Mouse (Mus musculus): ENCODE data around the gene Bcar1. TPM values are rescaled to one million over a fixed set of nuclear protein-coding genes. Genes with fewer than 3 reads are reported as not detected.

Gene Bcar1
- polyA plus RNA-seq, 1 experiment, result 20.4 TPM

- TF ChIP-seq CTCF (IDR thresholded peaks at IDR 0.05; ENCODE audit: extremely low read depth, insufficient read depth, insufficient read length, insufficient replicate concordance), result no peak
- no peak for TF ChIP-seq POLR2A (IDR thresholded peaks at IDR 0.05; ENCODE audit: low read depth, low read length)
These were observed 8.3 kb downstream of the Bcar1 start for GRCm38 (mm10) chr8:111735335-111735761.

GRCm38 (mm10) chr8:111734244-111734960 is 9.2 kb downstream of the Bcar1 start:
- TF ChIP-seq POLR2A (IDR thresholded peaks at IDR 0.05; ENCODE audit: low read depth, low read length) (no peak), CTCF (IDR thresholded peaks at IDR 0.05; ENCODE audit: extremely low read depth, insufficient read depth, insufficient read length, insufficient replicate concordance) (no peak)
- H3K36me3 ChIP-seq (ENCODE audit: control insufficient read depth, insufficient read depth, low read length), result no peaks in the 10 kb centered on the region
- H3K27ac ChIP-seq (ENCODE audit: insufficient read depth, low read length), result peak overlapping the region; percentile 60
- peaks cover 6% of the 10 kb centered on the region; the same call in 1 of the 2 replicates for H3K4me1 ChIP-seq (ENCODE audit: control insufficient read depth, insufficient read depth, insufficient read length)
- no peak overlapping the region for H3K4me3 ChIP-seq (ENCODE audit: extremely low read depth, insufficient read depth, insufficient read length)
- peaks cover 16% of the 10 kb centered on the region for H3K27me3 ChIP-seq (ENCODE audit: control insufficient read depth, insufficient read depth, low read length)
- 50% methylated on average over 6 of the region's 6 CpGs for WGBS
- no peak for DNase-seq (ENCODE audit: low read depth in 1 of 2, low spot score in 2 of 2)

More at GRCm38 (mm10) chr8:111735335-111735761, 8.3 kb downstream of the Bcar1 start:
- no peak for DNase-seq (ENCODE audit: low read depth in 1 of 2, low spot score in 2 of 2)
- no peak overlapping the region for H3K4me3 ChIP-seq (ENCODE audit: extremely low read depth, insufficient read depth, insufficient read length)
- peak overlapping the region; percentile 60 for H3K27ac ChIP-seq (ENCODE audit: insufficient read depth, low read length)
- H3K36me3 ChIP-seq (ENCODE audit: control insufficient read depth, insufficient read depth, low read length), result no peaks in the 10 kb centered on the region
- 46% methylated on average over 8 of the region's 8 CpGs for WGBS
- peaks cover 6% of the 10 kb centered on the region; the same call in 1 of the 2 replicates for H3K4me1 ChIP-seq (ENCODE audit: control insufficient read depth, insufficient read depth, insufficient read length)
- H3K27me3 ChIP-seq (ENCODE audit: control insufficient read depth, insufficient read depth, low read length), result peaks cover 16% of the 10 kb centered on the region

- peak overlapping the region; percentile 35; the same call in 1 of the 2 replicates for H3K27ac ChIP-seq (ENCODE audit: insufficient read depth, low read length)
- TF ChIP-seq POLR2A (IDR thresholded peaks at IDR 0.05; ENCODE audit: low read depth, low read length) (no peak), CTCF (IDR thresholded peaks at IDR 0.05; ENCODE audit: extremely low read depth, insufficient read depth, insufficient read length, insufficient replicate concordance) (no peak)
- H3K4me3 ChIP-seq (ENCODE audit: extremely low read depth, insufficient read depth, insufficient read length), result no peak overlapping the region
- peaks cover 16% of the 10 kb centered on the region for H3K27me3 ChIP-seq (ENCODE audit: control insufficient read depth, insufficient read depth, low read length)
- DNase-seq (ENCODE audit: low read depth in 1 of 2, low spot score in 2 of 2), result no peak
- 28% methylated on average over 5 of the region's 5 CpGs for WGBS
- peaks cover 6% of the 10 kb centered on the region; the same call in 1 of the 2 replicates for H3K4me1 ChIP-seq (ENCODE audit: control insufficient read depth, insufficient read depth, insufficient read length)
- H3K36me3 ChIP-seq (ENCODE audit: control insufficient read depth, insufficient read depth, low read length), result no peaks in the 10 kb centered on the region
These were observed 9.9 kb downstream of the Bcar1 start for GRCm38 (mm10) chr8:111733581-111734243.

- TF ChIP-seq CTCF (IDR thresholded peaks at IDR 0.05; ENCODE audit: extremely low read depth, insufficient read depth, insufficient read length, insufficient replicate concordance), result no peak
- TF ChIP-seq POLR2A (IDR thresholded peaks at IDR 0.05; ENCODE audit: low read depth, low read length), result no peak
- WGBS, result 34% methylated on average over 10 of the region's 10 CpGs
- H3K27ac ChIP-seq (ENCODE audit: insufficient read depth, low read length), result no peak overlapping the region; the same call in 1 of the 2 replicates
- DNase-seq (ENCODE audit: low read depth in 1 of 2, low spot score in 2 of 2), result no peak
- H3K36me3 ChIP-seq (ENCODE audit: control insufficient read depth, insufficient read depth, low read length), result no peaks in the 10 kb centered on the region
- peak overlapping the region; percentile 56 for H3K4me3 ChIP-seq (ENCODE audit: extremely low read depth, insufficient read depth, insufficient read length)
- peaks cover 16% of the 10 kb centered on the region for H3K27me3 ChIP-seq (ENCODE audit: control insufficient read depth, insufficient read depth, low read length)
- peaks cover 6% of the 10 kb centered on the region; the same call in 1 of the 2 replicates for H3K4me1 ChIP-seq (ENCODE audit: control insufficient read depth, insufficient read depth, insufficient read length)
These were observed 11.1 kb downstream of the Bcar1 start for GRCm38 (mm10) chr8:111732406-111733085.

GRCm38 (mm10) chr8:111732004-111732403 is 11.6 kb downstream of the Bcar1 start:
- Histone ChIP-seq H3K4me1 (ENCODE audit: control insufficient read depth, insufficient read depth, insufficient read length) (peaks cover 6% of the 10 kb centered on the region; the same call in 1 of the 2 replicates), H3K27ac (ENCODE audit: insufficient read depth, low read length) (no peak overlapping the region), H3K27me3 (ENCODE audit: control insufficient read depth, insufficient read depth, low read length) (peaks cover 16% of the 10 kb centered on the region), H3K4me3 (ENCODE audit: extremely low read depth, insufficient read depth, insufficient read length) (peak overlapping the region; percentile 56), H3K36me3 (ENCODE audit: control insufficient read depth, insufficient read depth, low read length) (no peaks in the 10 kb centered on the region)
- TF ChIP-seq CTCF (IDR thresholded peaks at IDR 0.05; ENCODE audit: extremely low read depth, insufficient read depth, insufficient read length, insufficient replicate concordance) (no peak), POLR2A (IDR thresholded peaks at IDR 0.05; ENCODE audit: low read depth, low read length) (no peak)
- peak; percentile 25 to 76 for DNase-seq (ENCODE audit: low read depth in 1 of 2, low spot score in 2 of 2)
- WGBS, result 2% methylated on average over 30 of the region's 41 CpGs

GRCm38 (mm10) chr8:111731231-111731977 is 12.2 kb downstream of the Bcar1 start:
- 3% methylated on average over 37 of the region's 39 CpGs for WGBS
- peaks cover 16% of the 10 kb centered on the region for H3K27me3 ChIP-seq (ENCODE audit: control insufficient read depth, insufficient read depth, low read length)
- H3K4me3 ChIP-seq (ENCODE audit: extremely low read depth, insufficient read depth, insufficient read length), result peak overlapping the region; percentile 56
- H3K4me1 ChIP-seq (ENCODE audit: control insufficient read depth, insufficient read depth, insufficient read length), result peaks cover 6% of the 10 kb centered on the region; the same call in 1 of the 2 replicates
- no peaks in the 10 kb centered on the region for H3K36me3 ChIP-seq (ENCODE audit: control insufficient read depth, insufficient read depth, low read length)
- TF ChIP-seq POLR2A (IDR thresholded peaks at IDR 0.05; ENCODE audit: low read depth, low read length), result no peak
- H3K27ac ChIP-seq (ENCODE audit: insufficient read depth, low read length), result no peak overlapping the region
- no peak for DNase-seq (ENCODE audit: low read depth in 1 of 2, low spot score in 2 of 2)

Measured in spleen, adult 2 months (tissue).